Mouse (Mus musculus) MEL (cell line): ENCODE data around the gene Kcnq4. TPM values are rescaled to one million over a fixed set of nuclear protein-coding genes. Genes with fewer than 3 reads are reported as not detected.
A peak's percentile ranks its signal among the peaks of the same experiment; 100 is the strongest.

Experiments used
- DNase-seq: peaks from one replicate; pipeline ENCODE4 v3.0.0; 2011; ENCODE audit warnings: low read depth, low spot score
- H3K27ac ChIP-seq: 2 replicates; pipeline ENCODE4 v1.5.1; 2012; ENCODE audit warnings: low read depth, mild to moderate bottlenecking, control low read depth, low read length, moderate library complexity; ENCODE audit not compliant: control insufficient read depth
- H3K27me3 ChIP-seq, 2 experiments: fragments of 150-350 bp in 1 of 2; sonication (generic) in 1 of 2; 2 replicates each; pipeline ENCODE4 v1.6.1; 2012; ENCODE audit warnings: low read length in 2 of 2, mild to moderate bottlenecking in 2 of 2, improper control_type of control experiment in 1 of 2, moderate library complexity in 1 of 2; ENCODE audit not compliant: insufficient read depth in 2 of 2, control insufficient read depth in 1 of 2
- H3K36me3 ChIP-seq, 2 experiments: 2 replicates each; pipeline ENCODE4 v1.6.1; 2012 to 2014; ENCODE audit warnings: low read length in 2 of 2, improper control_type of control experiment in 1 of 2, inconsistent platforms in 1 of 2, mild to moderate bottlenecking in 1 of 2; ENCODE audit not compliant: insufficient read depth in 2 of 2, control insufficient read depth in 1 of 2
- H3K4me1 ChIP-seq, 2 experiments: fragments of 150-350 bp in 1 of 2; sonication (generic) in 1 of 2; 2 replicates each; pipeline ENCODE4 v1.6.1; 2012; ENCODE audit warnings: low read length in 2 of 2, improper control_type of control experiment in 1 of 2, mild to moderate bottlenecking in 1 of 2; ENCODE audit not compliant: insufficient read depth in 2 of 2, control insufficient read depth in 1 of 2
- H3K4me3 ChIP-seq, 2 experiments: fragments of 150-350 bp in 1 of 2; sonication (generic) in 1 of 2; 2 replicates each; pipeline ENCODE4 v1.5.1; 2012; ENCODE audit warnings: low read depth in 2 of 2, low read length in 2 of 2, mild to moderate bottlenecking in 2 of 2, moderate library complexity in 2 of 2, control low read depth in 1 of 2, improper control_type of control experiment in 1 of 2; ENCODE audit not compliant: control insufficient read depth in 1 of 2, insufficient read depth in 1 of 2
- H3K79me2 ChIP-seq: 2 replicates; pipeline ENCODE4 v1.6.1; 2012; ENCODE audit warnings: mild to moderate bottlenecking, low read length, moderate library complexity; ENCODE audit not compliant: control insufficient read depth, poor library complexity, insufficient read depth
- H3K9ac ChIP-seq: 2 replicates; pipeline ENCODE4 v1.6.1; 2012; ENCODE audit warnings: low read depth, mild to moderate bottlenecking, control low read depth, low read length, moderate library complexity; ENCODE audit not compliant: control insufficient read depth, poor library complexity, severe bottlenecking
- H3K9me3 ChIP-seq: fragments of 150-350 bp; sonication (generic); replicated peaks from 2 replicates; pipeline ENCODE4 v1.6.1; 2012; ENCODE audit warnings: mild to moderate bottlenecking, low read length, improper control_type of control experiment, moderate library complexity; ENCODE audit not compliant: insufficient read depth
- BHLHE40 ChIP-seq: IDR thresholded peaks from 2 replicates; pipeline ENCODE4 v1.6.1; 2012; ENCODE audit warnings: low read depth, mild to moderate bottlenecking, inconsistent platforms, low read length, improper control_type of control experiment, borderline replicate concordance
- EP300 ChIP-seq, 2 experiments: IDR thresholded peaks; 2 replicates each; pipeline ENCODE4 v1.6.1; 2011; ENCODE audit warnings: improper control_type of control experiment in 2 of 2, low read length in 2 of 2, low read depth in 1 of 2, mild to moderate bottlenecking in 1 of 2
- JUND ChIP-seq: IDR thresholded peaks from 2 replicates; pipeline ENCODE4 v1.6.1; 2011; ENCODE audit warnings: low read depth, mild to moderate bottlenecking, improper control_type of control experiment, low read length
- MEF2A ChIP-seq: IDR thresholded peaks from 2 replicates; pipeline ENCODE4 v1.6.1; 2014; ENCODE audit warnings: low read depth, mild to moderate bottlenecking, inconsistent platforms, low read length, improper control_type of control experiment; ENCODE audit not compliant: poor library complexity, insufficient replicate concordance, severe bottlenecking; ENCODE audit errors: extremely low read depth
- MYB ChIP-seq: IDR thresholded peaks from 2 replicates; pipeline ENCODE4 v1.6.1; 2011; ENCODE audit warnings: mild to moderate bottlenecking, low read depth, low read length, improper control_type of control experiment
- POLR2A ChIP-seq, 2 experiments: IDR thresholded peaks; 2 replicates each; pipeline ENCODE4 v1.6.1; 2011 to 2012; ENCODE audit warnings: low read length in 2 of 2, mild to moderate bottlenecking in 2 of 2, control low read depth in 1 of 2, improper control_type of control experiment in 1 of 2, low read depth in 1 of 2, moderate library complexity in 1 of 2; ENCODE audit not compliant: control insufficient read depth in 1 of 2, insufficient read depth in 1 of 2, poor library complexity in 1 of 2
- POLR2AphosphoS2 ChIP-seq: IDR thresholded peaks from 2 replicates; pipeline ENCODE4 v1.6.1; 2011; ENCODE audit warnings: low read length, improper control_type of control experiment
- SIN3A ChIP-seq: IDR thresholded peaks from 2 replicates; pipeline ENCODE4 v1.6.1; 2012; ENCODE audit warnings: low read length, improper control_type of control experiment, inconsistent platforms
- TAL1 ChIP-seq: IDR thresholded peaks from 2 replicates; pipeline ENCODE4 v1.6.1; 2012; ENCODE audit warnings: mild to moderate bottlenecking, inconsistent platforms, low read length, moderate library complexity, mixed read lengths
- TBP ChIP-seq: IDR thresholded peaks from 2 replicates; pipeline ENCODE4 v1.8.0; 2011; ENCODE audit warnings: low read depth, low read length, improper control_type of control experiment
- UBTF ChIP-seq: IDR thresholded peaks from 2 replicates; pipeline ENCODE4 v1.6.1; 2012; ENCODE audit warnings: low read depth, mild to moderate bottlenecking, inconsistent platforms, low read length, improper control_type of control experiment, moderate library complexity, borderline replicate concordance; ENCODE audit not compliant: insufficient read depth
- USF2 ChIP-seq, 2 experiments: IDR thresholded peaks; 2 replicates each; pipeline ENCODE4 v1.6.1; 2011 to 2012; ENCODE audit warnings: improper control_type of control experiment in 2 of 2, low read length in 2 of 2, borderline replicate concordance in 1 of 2, inconsistent platforms in 1 of 2, low read depth in 1 of 2, mild to moderate bottlenecking in 1 of 2; ENCODE audit not compliant: insufficient read depth in 1 of 2
- polyA plus RNA-seq, 2 experiments: library from polyadenylated mRNA; stranded (reverse) in 1 of 2; unstranded in 1 of 2; fragments of >175 nt in 1 of 2; fragments of >200 nt in 1 of 2; gene quantifications; 2 replicates each; pipeline versions ENCODE4 v1.2.1 to v1.2.4; 2012; ENCODE audit warnings: low replicate concordance in 2 of 2, low read depth in 1 of 2; ENCODE audit not compliant: insufficient read length in 2 of 2, insufficient read depth in 1 of 2, missing spikeins in 1 of 2
- total RNA-seq: library from RNA; depleted of rRNA; stranded (reverse); fragments of 300-350 nt; gene quantifications from 2 replicates; pipeline ENCODE4 v1.2.3, GENCODE M21; 2012

Kcnq4 gene
- total and polyA plus RNA-seq, 3 experiments: 0.07 TPM; not detected in 2

DNA sequence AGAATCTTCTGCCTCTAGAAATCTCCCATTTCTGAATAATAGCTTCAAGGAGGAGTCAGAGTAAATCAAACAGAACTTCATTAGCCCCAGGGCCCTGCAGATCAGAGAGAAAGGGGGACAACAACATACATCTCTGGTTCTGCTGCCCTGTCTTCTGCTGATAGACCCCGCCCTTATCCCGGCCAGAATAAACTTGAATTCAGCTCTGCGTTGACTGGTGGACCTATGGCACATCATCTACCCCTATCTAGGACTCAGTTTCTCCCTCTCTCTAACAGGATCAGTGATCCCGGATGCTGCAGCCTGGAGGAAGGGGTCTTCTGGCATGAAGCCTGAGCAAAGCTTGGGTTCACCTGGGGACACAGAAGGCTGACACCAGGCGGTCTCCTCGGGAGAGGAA, 17.8 kb downstream of the Kcnq4 start:
- H3K79me2 ChIP-seq: no peaks in the 10 kb centered on the region
- no peaks in the 10 kb centered on the region; a peak in 1 of 4 replicates for H3K36me3 ChIP-seq
- H3K27ac ChIP-seq: no peak overlapping the region
- no peaks in the 10 kb centered on the region for H3K9me3 ChIP-seq
- H3K9ac ChIP-seq: peak overlapping the region; percentile 42; the same call in 1 of the 2 replicates
- peaks cover 0 to 4% of the 10 kb centered on the region in 2 experiments for H3K4me1 ChIP-seq
- H3K4me3 ChIP-seq: peak overlapping the region; percentile 78 to 87
- DNase-seq: peak; percentile 25
- TF ChIP-seq UBTF (no peak), MEF2A (no peak), BHLHE40 (no peak), TAL1 (no peak), MYB (no peak)
- H3K27me3 ChIP-seq: peaks cover 2 to 7% of the 10 kb centered on the region in 2 experiments

DNA sequence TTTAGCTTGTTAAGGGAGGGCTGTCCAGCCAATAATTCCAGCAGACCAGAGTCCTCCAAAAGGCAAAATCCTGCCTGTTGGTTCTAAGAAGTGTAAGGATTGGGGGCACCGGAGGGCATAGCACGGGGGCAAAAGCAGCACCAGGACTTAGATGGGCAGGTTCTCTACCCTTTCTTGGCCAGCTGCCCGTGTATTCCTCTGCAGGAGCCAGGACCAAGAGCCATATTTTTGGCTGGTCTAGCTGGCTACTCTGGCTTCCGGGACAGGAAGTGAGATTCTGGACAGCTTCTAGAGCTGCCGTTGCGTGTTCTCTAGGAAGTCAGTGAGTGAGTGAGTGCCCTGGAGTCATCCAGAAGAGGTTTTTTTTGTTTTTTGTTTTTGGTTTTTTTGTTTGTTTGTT, 18.3 kb downstream of the Kcnq4 start:
- peak; percentile 19 for DNase-seq

DNA sequence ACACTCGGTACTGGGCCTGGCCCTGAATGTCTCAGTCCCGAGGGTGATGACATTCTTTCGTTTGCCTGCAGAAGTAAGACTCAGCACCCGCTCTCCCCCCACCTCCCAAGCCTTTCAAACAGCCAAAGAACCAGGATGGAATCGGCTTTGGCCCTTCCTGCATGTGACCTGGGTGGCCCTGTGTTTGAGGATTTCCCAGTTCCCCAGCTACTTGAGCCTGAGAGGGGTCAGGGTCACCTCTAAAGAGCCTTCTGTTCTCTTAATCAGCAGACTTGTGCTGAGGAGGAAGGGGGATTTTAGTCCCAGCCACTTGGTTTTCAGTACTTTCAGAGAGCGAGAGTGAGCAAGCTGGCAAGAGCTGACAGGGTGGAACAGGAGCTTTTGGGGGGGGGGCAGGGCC, 19.0 kb downstream of the Kcnq4 start:
- Histone ChIP-seq H3K36me3 (no peaks in the 10 kb centered on the region; a peak in 1 of 4 replicates), H3K9ac (no peak overlapping the region), H3K79me2 (no peaks in the 10 kb centered on the region), H3K27me3 (peaks cover 9 to 11% of the 10 kb centered on the region in 2 experiments), H3K4me1 (peaks cover 0 to 4% of the 10 kb centered on the region in 2 experiments), H3K4me3 (no peak overlapping the region), H3K27ac (no peak overlapping the region), H3K9me3 (no peaks in the 10 kb centered on the region)
- TF ChIP-seq EP300 (IDR thresholded peaks at IDR 0.05; ENCODE audit: low read depth in 1 of 2, low read length in 2 of 2): no peak
- DNase-seq: no peak

More for the DNA sequence above, 18.3 kb downstream of the Kcnq4 start:
- Histone ChIP-seq H3K9me3 (no peaks in the 10 kb centered on the region), H3K4me3 (no peak overlapping the region), H3K9ac (no peak overlapping the region), H3K27ac (no peak overlapping the region), H3K27me3 (peaks cover 4 to 10% of the 10 kb centered on the region in 2 experiments), H3K36me3 (no peaks in the 10 kb centered on the region; a peak in 1 of 4 replicates), H3K4me1 (peaks cover 0 to 4% of the 10 kb centered on the region in 2 experiments), H3K79me2 (no peaks in the 10 kb centered on the region)
- TF ChIP-seq JUND (no peak), TBP (no peak), POLR2A (IDR thresholded peaks at IDR 0.05; ENCODE audit: control insufficient read depth in 1 of 2, insufficient read depth in 1 of 2, low read depth in 1 of 2, low read length in 2 of 2, poor library complexity in 1 of 2) (no peak), USF2 (IDR thresholded peaks at IDR 0.05; ENCODE audit: borderline replicate concordance in 1 of 2, insufficient read depth in 1 of 2, low read depth in 1 of 2, low read length in 2 of 2) (no peak), POLR2AphosphoS2 (no peak), SIN3A (no peak)
